Mouse (Mus musculus) CD4-positive, CD25-positive, alpha-beta regulatory T cell, adult 4 months (primary cell): ENCODE measurements around the gene Iqschfp. TPM values are rescaled to one million over a fixed set of nuclear protein-coding genes. Genes with fewer than 3 reads are reported as not detected.

Source experiments
- ATAC-seq: one replicate; pipeline ENCODE4 v1.8.0; 2017
- polyA plus RNA-seq, 2 experiments: library from polyadenylated mRNA; unstranded; fragments of 100-300 nt; shearing (Covaris generic); gene quantifications; one replicate each; pipeline ENCODE4 v1.2.1; 2017

The Iqschfp gene
- polyA plus RNA-seq, 2 experiments from 2014 or later, result not detected

DNA sequence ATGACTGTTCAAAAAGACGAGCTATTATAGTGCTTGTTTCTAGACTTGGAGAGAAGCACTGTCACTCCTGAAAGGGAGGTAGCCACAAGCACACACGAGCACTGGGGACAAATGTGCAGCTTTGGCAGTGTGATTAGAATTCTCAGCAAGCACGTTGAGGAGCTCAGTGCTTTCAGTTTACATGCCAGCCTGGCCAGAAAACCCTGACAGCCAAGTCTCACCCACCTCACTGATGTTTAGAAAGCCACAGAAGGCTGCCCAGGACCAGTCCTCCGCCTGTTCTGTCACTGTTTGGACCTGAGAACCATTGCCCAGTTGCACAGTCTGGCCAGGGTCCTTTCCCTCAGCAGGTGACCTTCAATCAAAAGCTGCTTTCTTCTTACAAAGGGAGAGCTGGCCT, 768.5 kb downstream of the Iqschfp start:
- ATAC-seq, result no peak

DNA sequence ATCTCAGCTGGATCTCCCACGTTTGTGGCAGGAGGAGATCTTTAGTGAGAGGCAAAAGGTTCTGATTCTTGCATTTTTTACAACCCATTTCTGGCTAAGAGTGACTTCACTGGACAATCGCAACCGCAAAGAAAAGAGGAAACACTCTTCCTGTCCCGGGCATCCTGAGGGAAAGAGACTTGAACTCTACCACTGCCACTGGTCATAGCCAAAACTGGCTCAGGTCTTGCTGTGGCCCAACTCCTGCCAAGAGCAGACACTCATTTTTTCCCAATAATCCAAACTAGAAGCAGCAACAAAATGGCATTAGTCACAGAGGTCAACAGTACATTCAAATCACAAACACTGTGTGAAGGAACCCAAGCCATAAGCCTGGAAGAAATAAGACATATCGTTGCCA, 770.4 kb downstream of the Iqschfp start:
- ATAC-seq, result no peak

DNA sequence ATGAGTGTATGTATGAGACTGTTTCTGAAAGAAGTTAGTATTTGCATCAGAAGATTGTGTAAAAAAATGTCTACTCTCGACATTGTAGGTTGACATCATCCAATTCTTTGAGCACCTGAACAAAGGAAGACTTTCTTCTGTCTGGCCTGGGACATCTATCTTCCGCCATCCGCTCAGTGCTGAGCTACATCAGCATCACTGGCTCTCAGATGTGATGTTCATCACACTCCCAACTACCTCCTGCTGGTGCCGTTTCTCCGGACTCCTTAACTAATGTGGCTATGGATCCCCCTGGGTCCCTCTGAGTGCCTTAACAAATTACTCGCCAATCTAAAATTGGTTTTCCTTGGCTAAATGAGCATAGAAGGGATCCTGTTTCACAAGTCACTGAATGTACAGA, 772.3 kb downstream of the Iqschfp start:
- ATAC-seq, result no peak

GRCm38 (mm10) chr3:68666377-68666776, 774.3 kb downstream of the Iqschfp start:
- ATAC-seq, result no peak

DNA sequence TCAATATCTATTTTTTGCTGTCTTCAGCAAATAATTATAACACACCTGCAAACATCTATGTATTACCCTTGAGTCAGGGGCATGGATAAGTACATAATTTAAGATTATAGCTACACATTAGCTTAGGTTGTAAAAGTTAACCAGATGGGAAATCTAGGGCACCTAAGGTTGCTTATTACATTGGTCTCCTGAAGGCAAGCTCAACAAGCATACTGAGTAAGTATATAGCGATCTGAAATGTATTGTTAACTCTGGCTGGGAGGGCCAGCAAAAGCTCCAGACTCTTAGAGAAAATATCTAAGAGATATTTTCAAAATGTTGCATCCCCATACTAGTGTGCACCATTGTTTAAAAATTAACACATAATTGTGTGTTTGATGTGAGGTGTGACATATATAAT, 775.8 kb downstream of the Iqschfp start:
- no peak for ATAC-seq

- no peak for ATAC-seq
These were observed 777.5 kb downstream of the Iqschfp start for GRCm38 (mm10) chr3:68669418-68669974.

DNA sequence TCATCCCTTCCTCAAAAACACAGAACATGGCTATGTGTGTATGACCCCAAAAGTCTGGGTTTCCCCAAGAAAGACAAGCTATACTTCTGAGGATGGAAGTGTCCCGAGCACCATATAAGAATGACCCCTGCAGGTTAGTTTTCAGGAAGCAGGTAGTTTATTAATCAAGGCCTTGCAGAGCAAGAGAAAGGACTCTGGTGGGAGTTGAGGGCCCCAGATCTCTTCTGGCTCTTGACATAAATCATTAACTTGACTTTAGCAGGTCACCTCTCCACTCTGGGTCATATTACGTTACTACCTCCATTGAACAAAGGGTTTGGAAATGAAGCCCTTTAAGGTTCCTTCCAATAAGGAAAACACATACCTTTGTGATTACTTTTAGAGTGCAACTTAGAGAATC, 782.7 kb downstream of the Iqschfp start:
- ATAC-seq, result no peak

DNA sequence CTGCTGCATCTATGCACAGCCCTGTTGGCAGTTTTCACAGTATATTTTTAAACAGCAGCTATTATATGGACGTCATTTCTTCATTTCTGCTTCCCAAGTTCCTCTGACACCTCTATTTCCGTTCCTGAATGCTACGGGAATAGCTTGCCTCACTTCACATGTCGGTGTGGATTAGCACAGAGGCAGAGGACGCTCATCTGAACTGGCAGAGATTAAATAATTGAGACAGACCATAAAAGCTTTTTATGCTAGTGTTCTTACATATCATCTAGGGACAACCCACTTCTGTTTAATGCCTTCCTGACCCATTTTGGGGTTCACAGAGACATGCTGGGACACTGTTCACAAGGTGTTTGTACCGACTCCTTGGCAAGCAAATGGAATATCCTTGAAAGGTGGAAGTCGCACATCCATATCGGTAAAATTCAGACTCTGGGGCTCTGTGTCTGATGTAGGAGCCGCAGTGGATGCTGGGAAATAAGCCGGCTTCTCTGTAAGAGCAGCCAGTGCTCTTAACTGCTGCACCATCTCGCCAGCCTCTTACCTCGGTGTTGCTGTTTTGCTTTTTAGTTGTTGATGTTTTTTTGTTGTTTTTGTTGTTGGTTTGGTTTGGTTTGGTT, 783.3 kb downstream of the Iqschfp start:
- no peak for ATAC-seq

Other genes starting within 250 kb of the Iqschfp start
- gene Iqcj, start within 50 bp of the Iqschfp start, polyA plus RNA-seq, result not detected
- not detected for gene Schip1, start 172.6 kb downstream of the Iqschfp start, polyA plus RNA-seq